Mouse (Mus musculus) hindbrain, embryonic 10.5 days (tissue): ENCODE data around the gene Alpl. TPM values are rescaled to one million over a fixed set of nuclear protein-coding genes. Genes with fewer than 3 reads are reported as not detected.
A peak's percentile ranks its signal among the peaks of the same experiment; 100 is the strongest.

Experiments
- DNase-seq: peaks from one replicate; pipeline ENCODE4 v3.0.0-alpha.2; 2017; ENCODE audit warnings: low spot score
- H3K27ac ChIP-seq: fragments of 300-500 bp; sonication (generic); 2 replicates; pipeline ENCODE4 v1.5.1; 2016; ENCODE audit warnings: mild to moderate bottlenecking, moderate library complexity
- H3K27me3 ChIP-seq: fragments of 300-500 bp; sonication (generic); 2 replicates; pipeline ENCODE4 v1.6.1; 2016; ENCODE audit warnings: mild to moderate bottlenecking; ENCODE audit not compliant: poor library complexity, insufficient read depth, severe bottlenecking
- H3K36me3 ChIP-seq: fragments of 300-500 bp; sonication (generic); 2 replicates; pipeline ENCODE4 v1.6.1; 2016; ENCODE audit warnings: mild to moderate bottlenecking, moderate library complexity
- H3K4me1 ChIP-seq: fragments of 300-500 bp; sonication (generic); replicated peaks from 2 replicates; pipeline ENCODE4 v1.6.1; 2016; ENCODE audit warnings: mild to moderate bottlenecking
- H3K4me3 ChIP-seq: fragments of 300-500 bp; sonication (generic); 2 replicates; pipeline ENCODE4 v1.5.1; 2016; ENCODE audit warnings: mild to moderate bottlenecking, moderate library complexity
- H3K9me3 ChIP-seq: fragments of 300-500 bp; sonication (generic); 2 replicates; pipeline ENCODE4 v1.6.1; 2016; ENCODE audit warnings: mild to moderate bottlenecking, moderate library complexity
- WGBS: fragments of 180-500 bp; shearing (Covaris S2); methylation state at CpG from one replicate; pipeline ENCODE4 v1.1.7; 2016; 5-methylcytosine and 5-hydroxymethylcytosine counted together
- polyA plus RNA-seq: library from polyadenylated mRNA; unstranded; fragments of >200 nt; fragmentation: Nextera tagmentation; extraction: Ambion mirVana; gene quantifications from 2 replicates; pipeline ENCODE4 v1.2.1, GENCODE M21; 2016

The Alpl gene
- polyA plus RNA-seq, 1 experiment from 2014 or later, result 26.1 TPM

DNA sequence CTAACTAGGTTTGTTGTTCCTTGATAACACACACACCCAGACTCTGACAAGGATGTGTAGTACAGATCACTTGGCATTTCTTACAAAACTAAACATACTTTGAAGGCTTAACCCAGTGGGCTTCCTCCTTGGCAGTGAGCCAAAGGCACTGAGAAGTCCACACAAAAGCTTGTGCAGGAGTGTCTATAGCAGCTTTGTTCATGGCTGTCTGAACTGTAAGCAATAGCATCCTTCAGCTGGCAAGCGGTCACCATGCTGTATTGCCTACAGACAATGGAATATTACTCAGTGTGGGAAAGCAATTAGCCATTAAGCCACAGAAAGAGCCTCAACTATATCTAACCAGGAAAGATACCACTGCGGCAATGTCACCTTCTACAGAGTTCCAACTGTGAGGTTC is 23.3 kb upstream of the Alpl start:
- no peak overlapping the region for H3K27ac ChIP-seq
- H3K36me3 ChIP-seq, result no peaks in the 10 kb centered on the region
- no peak for DNase-seq
- H3K4me3 ChIP-seq, result no peak overlapping the region
- no peaks in the 10 kb centered on the region for H3K27me3 ChIP-seq
- 0 out of 2 replicates have a peak, but pooled peaks cover 6% of the 10 kb centered on the region for H3K4me1 ChIP-seq
- no peaks in the 10 kb centered on the region; the same call in 1 of the 2 replicates for H3K9me3 ChIP-seq
- 94% methylated on average over 2 of the region's 2 CpGs for WGBS

DNA sequence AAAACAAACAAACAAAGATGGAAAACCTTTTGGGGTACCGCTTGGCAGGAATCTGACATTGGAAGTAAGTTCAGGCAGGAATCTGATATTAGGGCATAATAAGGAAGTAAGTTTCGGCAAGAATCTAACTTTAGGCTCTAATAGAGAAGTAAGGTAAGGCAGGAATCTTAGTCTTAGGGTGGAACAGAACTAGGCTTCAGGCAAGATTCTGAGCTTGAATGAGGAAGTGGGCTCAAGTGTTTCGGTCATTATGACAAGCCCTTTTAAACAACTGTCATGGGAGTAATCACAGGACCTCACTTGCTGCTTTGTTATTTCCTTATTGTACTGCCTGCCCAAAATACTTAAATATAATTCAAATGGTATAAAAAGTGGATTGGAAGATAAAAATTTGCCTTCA is 22.2 kb upstream of the Alpl start:
- no peaks in the 10 kb centered on the region for H3K27me3 ChIP-seq
- 96% methylated on average over 3 of the region's 3 CpGs for WGBS
- H3K4me1 ChIP-seq, result peaks cover 15% of the 10 kb centered on the region

GRCm38 (mm10) chr4:137816216-137816615 is 20.0 kb upstream of the Alpl start:
- H3K4me1 ChIP-seq, result peaks cover 16% of the 10 kb centered on the region
- H3K4me3 ChIP-seq, result no peak overlapping the region
- H3K9me3 ChIP-seq, result no peaks in the 10 kb centered on the region; the same call in 1 of the 2 replicates
- H3K27ac ChIP-seq, result no peak overlapping the region
- 75% methylated on average over 7 of the region's 7 CpGs for WGBS
- no peak for DNase-seq
- no peaks in the 10 kb centered on the region for H3K36me3 ChIP-seq
- H3K27me3 ChIP-seq, result no peaks in the 10 kb centered on the region; the same call in 1 of the 2 replicates

More for the DNA sequence above, 22.2 kb upstream of the Alpl start:
- no peak for DNase-seq
- H3K9me3 ChIP-seq, result no peaks in the 10 kb centered on the region; the same call in 1 of the 2 replicates
- H3K27ac ChIP-seq, result no peak overlapping the region
- no peak overlapping the region for H3K4me3 ChIP-seq
- H3K36me3 ChIP-seq, result no peaks in the 10 kb centered on the region

DNA sequence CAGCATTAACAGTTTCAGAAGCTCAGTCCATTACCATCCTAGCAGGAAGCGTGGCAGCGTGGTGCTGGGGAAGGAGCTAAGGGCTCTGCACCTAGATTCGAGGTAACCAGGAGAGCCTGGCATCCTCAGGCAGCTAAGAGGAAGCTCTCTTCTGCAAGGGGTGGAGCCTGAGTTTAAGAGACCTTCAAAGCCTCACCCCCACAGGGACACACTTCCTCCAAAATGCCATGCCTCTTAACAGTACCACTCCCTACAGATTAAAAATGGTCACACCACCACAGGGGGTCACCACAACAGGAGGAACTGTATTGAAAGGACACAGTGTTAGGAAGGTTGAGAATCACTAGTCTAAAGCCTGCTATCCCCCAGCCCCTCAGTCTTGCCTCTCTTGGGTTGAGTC is 19.3 kb upstream of the Alpl start:
- Histone ChIP-seq H3K4me1 (peaks cover 16% of the 10 kb centered on the region), H3K27ac (no peak overlapping the region), H3K4me3 (no peak overlapping the region), H3K36me3 (no peaks in the 10 kb centered on the region), H3K9me3 (no peaks in the 10 kb centered on the region; the same call in 1 of the 2 replicates), H3K27me3 (no peaks in the 10 kb centered on the region; the same call in 1 of the 2 replicates)
- DNase-seq, result no peak
- 75% methylated on average over 3 of the region's 3 CpGs for WGBS

DNA sequence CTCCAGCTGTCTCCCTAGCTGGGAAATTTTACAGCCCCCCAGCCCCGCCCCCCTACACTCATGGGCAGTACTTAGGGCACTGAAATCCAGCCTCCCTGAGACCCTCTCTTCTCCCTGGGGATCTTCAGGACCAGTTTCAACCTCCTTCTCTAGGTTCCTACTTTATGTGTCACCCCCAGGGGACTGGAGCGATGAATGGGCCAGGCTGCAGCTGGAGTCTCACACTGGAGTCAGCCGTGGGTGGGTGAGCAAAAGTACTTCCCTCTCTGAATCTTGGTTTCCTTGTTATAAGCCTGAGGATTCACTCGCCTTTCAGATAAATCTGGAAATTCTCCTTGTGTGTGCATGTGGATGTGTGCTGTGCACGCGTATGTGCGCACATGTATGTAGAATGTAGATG is 18.0 kb upstream of the Alpl start:
- no peaks in the 10 kb centered on the region for H3K36me3 ChIP-seq
- 85% methylated on average over 7 of the region's 7 CpGs for WGBS

GRCm38 (mm10) chr4:137812946-137813708 is 16.9 kb upstream of the Alpl start:
- H3K27ac ChIP-seq, result no peak overlapping the region
- peaks cover 16% of the 10 kb centered on the region for H3K4me1 ChIP-seq
- H3K36me3 ChIP-seq, result no peaks in the 10 kb centered on the region
- H3K4me3 ChIP-seq, result no peak overlapping the region
- no peak for DNase-seq
- H3K9me3 ChIP-seq, result no peaks in the 10 kb centered on the region
- WGBS, result 64% methylated on average over 13 of the region's 13 CpGs
- no peaks in the 10 kb centered on the region; the same call in 1 of the 2 replicates for H3K27me3 ChIP-seq

More for the DNA sequence above, 18.0 kb upstream of the Alpl start:
- no peak for DNase-seq
- Histone ChIP-seq H3K27ac (no peak overlapping the region), H3K4me3 (no peak overlapping the region), H3K4me1 (peaks cover 16% of the 10 kb centered on the region), H3K9me3 (no peaks in the 10 kb centered on the region), H3K27me3 (no peaks in the 10 kb centered on the region; the same call in 1 of the 2 replicates)

- no peak for DNase-seq
- 82% methylated on average over 4 of the region's 4 CpGs for WGBS
- no peaks in the 10 kb centered on the region for H3K36me3 ChIP-seq
- no peak overlapping the region for H3K4me3 ChIP-seq
- peaks cover 15% of the 10 kb centered on the region for H3K4me1 ChIP-seq
- H3K27me3 ChIP-seq, result no peaks in the 10 kb centered on the region; the same call in 1 of the 2 replicates
- no peak overlapping the region for H3K27ac ChIP-seq
- H3K9me3 ChIP-seq, result 0 out of 2 replicates have a peak, but pooled peaks cover 3% of the 10 kb centered on the region
These were observed 13.8 kb upstream of the Alpl start for GRCm38 (mm10) chr4:137809999-137810398.

GRCm38 (mm10) chr4:137807301-137807851 is 11.2 kb upstream of the Alpl start:
- 0 out of 2 replicates have a peak, but pooled peaks cover 3% of the 10 kb centered on the region for H3K9me3 ChIP-seq
- no peak for DNase-seq

GRCm38 (mm10) chr4:137801196-137801595 is 5.0 kb upstream of the Alpl start:
- Histone ChIP-seq H3K4me1 (peaks cover 26% of the 10 kb centered on the region), H3K36me3 (no peaks in the 10 kb centered on the region), H3K27ac (peak overlapping the region; percentile 81; the same call in 1 of the 2 replicates), H3K4me3 (no peak overlapping the region), H3K27me3 (peaks cover 36% of the 10 kb centered on the region), H3K9me3 (0 out of 2 replicates have a peak, but pooled peaks cover 3% of the 10 kb centered on the region)
- no peak for DNase-seq
- WGBS, result 24% methylated on average over 12 of the region's 12 CpGs

More at GRCm38 (mm10) chr4:137807301-137807851, 11.2 kb upstream of the Alpl start:
- no peaks in the 10 kb centered on the region; the same call in 1 of the 2 replicates for H3K27me3 ChIP-seq
- 86% methylated on average over 7 of the region's 7 CpGs for WGBS
- H3K4me1 ChIP-seq, result peaks cover 6% of the 10 kb centered on the region; the same call in 1 of the 2 replicates
- no peak overlapping the region for H3K27ac ChIP-seq
- no peak overlapping the region for H3K4me3 ChIP-seq
- no peaks in the 10 kb centered on the region for H3K36me3 ChIP-seq

DNA sequence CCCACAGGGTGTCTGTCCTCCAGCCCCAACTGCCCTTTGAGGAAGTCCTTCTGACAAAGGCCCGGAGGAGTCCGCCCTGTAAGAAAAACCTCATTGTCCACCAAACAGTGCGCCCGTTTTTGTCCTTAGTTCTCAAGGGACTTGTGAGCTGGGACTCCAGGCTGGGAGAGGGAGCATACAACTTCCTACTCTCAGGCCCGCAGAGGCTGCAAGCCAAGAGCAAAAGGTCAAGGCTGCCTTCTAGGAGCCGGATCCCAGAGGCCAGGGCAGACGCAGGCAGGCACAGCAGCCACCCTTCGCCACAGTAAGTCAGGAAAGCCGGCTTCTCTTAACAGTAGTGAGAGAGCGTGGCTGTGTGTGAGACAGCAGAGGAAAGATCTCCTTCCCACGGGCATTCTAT is 4.1 kb upstream of the Alpl start:
- Histone ChIP-seq H3K36me3 (no peaks in the 10 kb centered on the region), H3K4me3 (no peak overlapping the region), H3K27me3 (peaks cover 45% of the 10 kb centered on the region), H3K4me1 (peaks cover 34% of the 10 kb centered on the region), H3K9me3 (0 out of 2 replicates have a peak, but pooled peaks cover 2% of the 10 kb centered on the region), H3K27ac (peak overlapping the region; percentile 81)
- 15% methylated on average over 11 of the region's 11 CpGs for WGBS
- peak; percentile 35 for DNase-seq

DNA sequence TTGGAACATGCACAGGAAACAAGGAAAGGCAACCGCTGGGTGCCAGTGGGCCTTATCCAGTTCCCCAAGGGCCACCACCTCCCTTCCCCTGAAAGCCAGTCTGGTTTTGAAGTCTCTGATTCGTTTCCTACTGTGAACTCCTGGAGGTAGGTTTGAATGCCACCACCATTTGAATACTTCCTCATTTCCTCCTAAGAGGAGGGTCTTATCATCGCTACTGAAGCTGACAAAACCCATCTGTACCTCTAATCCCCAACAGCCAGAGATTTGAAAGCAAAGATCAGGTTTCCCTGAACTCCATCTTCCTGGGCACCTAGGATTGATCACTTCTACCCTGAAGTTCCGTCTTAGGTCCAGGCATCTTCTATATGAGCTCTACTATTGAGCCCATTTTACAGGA is 854 bp upstream of the Alpl start:
- Histone ChIP-seq H3K36me3 (no peaks in the 10 kb centered on the region), H3K27ac (no peak overlapping the region), H3K4me1 (peaks cover 60% of the 10 kb centered on the region), H3K9me3 (no peaks in the 10 kb centered on the region), H3K4me3 (no peak overlapping the region), H3K27me3 (peaks cover 64% of the 10 kb centered on the region)
- WGBS, result 73% methylated on average over 4 of the region's 4 CpGs
- DNase-seq, result no peak

- no peak overlapping the region for H3K4me3 ChIP-seq
- peaks cover 57% of the 10 kb centered on the region for H3K27me3 ChIP-seq
- DNase-seq, result no peak
- H3K4me1 ChIP-seq, result peaks cover 66% of the 10 kb centered on the region
- 87% methylated on average over 13 of the region's 13 CpGs for WGBS
- H3K36me3 ChIP-seq, result no peaks in the 10 kb centered on the region
- no peak overlapping the region for H3K27ac ChIP-seq
- H3K9me3 ChIP-seq, result no peaks in the 10 kb centered on the region
These were observed 1.8 kb downstream of the Alpl start for GRCm38 (mm10) chr4:137794178-137794900.
